16 mouse cellular contexts compared by ENCODE assay signal in the genomic region with DNA sequence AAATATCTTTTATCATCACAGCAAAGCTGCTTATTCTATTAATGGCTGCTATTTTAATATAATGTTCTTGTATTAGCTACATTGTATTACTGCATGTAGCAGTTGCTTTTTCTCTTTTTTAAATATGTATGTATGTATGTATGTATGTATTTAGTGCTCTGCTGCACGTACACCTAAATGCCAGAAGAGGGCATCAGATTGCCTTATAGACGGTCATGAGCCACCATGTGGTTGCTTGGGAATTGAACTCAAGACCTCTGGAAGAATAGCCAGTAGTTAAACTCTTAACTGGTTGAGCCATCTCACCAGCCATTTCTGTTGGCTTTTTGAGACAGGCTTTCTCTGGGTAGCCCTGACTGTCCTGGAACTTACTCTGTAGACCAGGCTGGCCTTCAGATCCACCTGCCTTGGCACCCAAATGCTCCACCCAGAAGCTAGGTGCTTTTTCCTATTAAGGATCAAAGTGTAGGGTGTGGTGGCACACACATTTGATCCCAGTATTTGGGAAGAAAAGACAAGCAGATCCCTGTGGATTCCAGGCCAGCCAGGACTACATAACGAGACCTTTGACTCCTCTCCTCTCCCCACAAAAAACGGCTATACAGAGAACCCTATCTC. TPM values are rescaled to one million over a fixed set of nuclear protein-coding genes. Genes with fewer than 3 reads are reported as not detected.
A peak's percentile ranks its signal among the peaks of the same experiment; 100 is the strongest.
DNase-seq lines count a peak whose midpoint lies in the region; ATAC-seq and TF ChIP-seq lines count a peak whose summit lies in the region.
"Had no signal": no experiment of that assay in that cellular context is flagged by ENCODE, and none has a peak within 500 bp of the region (broad histone marks: within the 10 kb centered on the region; RNA-seq: fewer than 3 reads in every experiment).

No protein-coding gene starts in this region.

- 74% methylated on average over 4 of the region's 4 CpGs for WGBS in embryonic facial prominence, embryonic 11.5 days
- 80% methylated on average over 4 of the region's 4 CpGs for WGBS in embryonic facial prominence, embryonic 10.5 days
- WGBS in liver, postnatal 0 days (ENCODE audit: insufficient replicate concordance), result 75% methylated on average over 4 of the region's 4 CpGs
- WGBS in liver, embryonic 11.5 days, result 78% methylated on average over 4 of the region's 4 CpGs

- TF ChIP-seq EP300 in liver, postnatal 0 days (IDR thresholded peaks at IDR 0.05; ENCODE audit: low read depth), result no peak

- no peak overlapping the region for H3K9ac ChIP-seq in embryonic facial prominence, embryonic 11.5 days (replicated peaks; ENCODE audit: low read length)
- H3K9ac ChIP-seq in liver, postnatal 0 days (replicated peaks), result no peak overlapping the region
- H3K9ac ChIP-seq in liver, embryonic 11.5 days (ENCODE audit: low read depth, low read length), result no peak overlapping the region
- no peak overlapping the region for H3K9ac ChIP-seq in ES-E14 (ENCODE audit: insufficient read depth, low read depth, low read length, poor library complexity, severe bottlenecking)
- H3K9ac ChIP-seq: neural tube, embryonic 13.5 days had no signal

- ATAC-seq in embryonic facial prominence, embryonic 11.5 days (replicated peaks; ENCODE audit: insufficient number of reproducible peaks, low FRiP score, low TSS enrichment, low read depth), result no peak
- no peak for ATAC-seq in liver, postnatal 0 days
- no peak for ATAC-seq in liver, embryonic 11.5 days (replicated peaks; ENCODE audit: low FRiP score)
- peak; percentile 28; the same call in 1 of the 2 replicates for ATAC-seq in megakaryocyte progenitor cell, adult 5-6 weeks (replicated peaks; ENCODE audit: poor library complexity)

- 0 out of 2 replicates have a peak, but pooled peaks cover 2% of the 10 kb centered on the region for H3K4me1 ChIP-seq in embryonic facial prominence, embryonic 11.5 days (ENCODE audit: control insufficient read depth, insufficient read depth, low read length)
- peaks cover 12% of the 10 kb centered on the region for H3K4me1 ChIP-seq in embryonic facial prominence, embryonic 10.5 days
- peaks cover 7% of the 10 kb centered on the region; the same call in 1 of the 2 replicates for H3K4me1 ChIP-seq in liver, postnatal 0 days (ENCODE audit: insufficient read depth)
- H3K4me1 ChIP-seq in liver, embryonic 11.5 days (replicated peaks; ENCODE audit: control insufficient read depth, insufficient read depth, low read length), result peaks cover 3% of the 10 kb centered on the region
- peaks cover 0 to 2% of the 10 kb centered on the region in 2 experiments; a peak in 2 of 4 replicates for H3K4me1 ChIP-seq in ES-E14 (ENCODE audit: control insufficient read depth in 2 of 2, insufficient read depth in 2 of 2, low read length in 2 of 2, poor library complexity in 1 of 2)

- peak; percentile 33 for DNase-seq in embryonic facial prominence, embryonic 11.5 days (ENCODE audit: low spot score)
- DNase-seq in embryonic facial prominence, embryonic 10.5 days (ENCODE audit: low spot score), result no peak
- DNase-seq in liver, postnatal 0 days, result no peak
- no peak for DNase-seq in liver, embryonic 11.5 days (ENCODE audit: low spot score)
- DNase-seq in ES-E14 (ENCODE audit: low read depth, low spot score), result peak; percentile 13
- DNase-seq in cerebellum, postnatal 25 days, result no peak
- no peak for DNase-seq in testis, postnatal 10 days (ENCODE audit: low spot score)
- DNase-seq: adrenal gland, postnatal 25 days; cerebellum, adult 9-10 months; gastrocnemius, postnatal 14 days; kidney, adult 9 months; right cerebral cortex, postnatal 4 days; thymus, adult 2 months had no signal

- H3K36me3 ChIP-seq in embryonic facial prominence, embryonic 11.5 days (replicated peaks; ENCODE audit: control insufficient read depth, insufficient read depth, low read depth, low read length), result peaks cover 4% of the 10 kb centered on the region
- H3K36me3 ChIP-seq in embryonic facial prominence, embryonic 10.5 days (replicated peaks), result peaks cover 53% of the 10 kb centered on the region
- peaks cover 31% of the 10 kb centered on the region for H3K36me3 ChIP-seq in liver, postnatal 0 days (replicated peaks; ENCODE audit: insufficient read depth, low read length)
- H3K36me3 ChIP-seq in liver, embryonic 11.5 days (ENCODE audit: control insufficient read depth, insufficient read depth, low read length), result peaks cover 36% of the 10 kb centered on the region
- H3K36me3 ChIP-seq in ES-E14 (ENCODE audit: control insufficient read depth, insufficient read depth, low read length, poor library complexity, severe bottlenecking), result peaks cover 27% of the 10 kb centered on the region

- no peak overlapping the region for H3K4me3 ChIP-seq in embryonic facial prominence, embryonic 11.5 days (ENCODE audit: low read depth, low read length)
- H3K4me3 ChIP-seq in embryonic facial prominence, embryonic 10.5 days, result no peak overlapping the region
- H3K4me3 ChIP-seq in liver, postnatal 0 days (ENCODE audit: low read depth, low read length), result no peak overlapping the region
- H3K4me3 ChIP-seq in liver, embryonic 11.5 days (ENCODE audit: low read depth, low read length), result no peak overlapping the region
- H3K4me3 ChIP-seq in ES-E14 (ENCODE audit: insufficient read depth in 1 of 2, low read depth in 1 of 2, low read length in 2 of 2, poor library complexity in 1 of 2, severe bottlenecking in 1 of 2), result no peak overlapping the region
- H3K4me3 ChIP-seq: megakaryocyte, embryonic 14.5 days; neural tube, embryonic 13.5 days had no signal

- in situ Hi-C loops in ES-E14 (cut with MboI; ENCODE audit: low sequenced_read_pairs in 2 of 2, unreplicated experiment in 2 of 2), result no loop called here

- no peaks in the 10 kb centered on the region for H3K27me3 ChIP-seq in embryonic facial prominence, embryonic 11.5 days (ENCODE audit: control insufficient read depth, insufficient read depth, low read length)
- H3K27me3 ChIP-seq in embryonic facial prominence, embryonic 10.5 days (replicated peaks; ENCODE audit: low read depth, poor library complexity, severe bottlenecking), result no peaks in the 10 kb centered on the region
- no peaks in the 10 kb centered on the region for H3K27me3 ChIP-seq in liver, postnatal 0 days (ENCODE audit: insufficient read depth, low read length)
- no peaks in the 10 kb centered on the region for H3K27me3 ChIP-seq in liver, embryonic 11.5 days (replicated peaks; ENCODE audit: control insufficient read depth, insufficient read depth, low read length)
- H3K27me3 ChIP-seq: megakaryocyte, embryonic 14.5 days; neural tube, embryonic 13.5 days had no signal

- TF ChIP-seq CTCF in liver, postnatal 0 days (IDR thresholded peaks at IDR 0.05; ENCODE audit: low read depth), result peak; percentile 73

- no peak overlapping the region for H3K4me2 ChIP-seq in embryonic facial prominence, embryonic 11.5 days (ENCODE audit: low read depth, low read length)
- no peak overlapping the region for H3K4me2 ChIP-seq in liver, postnatal 0 days (ENCODE audit: low read depth, low read length)
- no peak overlapping the region for H3K4me2 ChIP-seq in liver, embryonic 11.5 days
- H3K4me2 ChIP-seq: neural tube, embryonic 13.5 days had no signal

- H3K27ac ChIP-seq in embryonic facial prominence, embryonic 11.5 days (replicated peaks; ENCODE audit: low read depth, low read length), result no peak overlapping the region
- no peak overlapping the region for H3K27ac ChIP-seq in embryonic facial prominence, embryonic 10.5 days (replicated peaks)
- no peak overlapping the region for H3K27ac ChIP-seq in liver, postnatal 0 days (ENCODE audit: low read depth)
- no peak overlapping the region for H3K27ac ChIP-seq in liver, embryonic 11.5 days (ENCODE audit: low read depth, low read length)
- H3K27ac ChIP-seq in ES-E14 (ENCODE audit: insufficient read depth, low read depth, low read length, poor library complexity, severe bottlenecking), result no peak overlapping the region
- H3K27ac ChIP-seq: neural tube, embryonic 13.5 days had no signal

- H3K9me3 ChIP-seq in embryonic facial prominence, embryonic 11.5 days (replicated peaks; ENCODE audit: control insufficient read depth, low read length), result no peaks in the 10 kb centered on the region
- no peaks in the 10 kb centered on the region for H3K9me3 ChIP-seq in embryonic facial prominence, embryonic 10.5 days
- no peaks in the 10 kb centered on the region for H3K9me3 ChIP-seq in liver, postnatal 0 days (ENCODE audit: low read length)
- no peaks in the 10 kb centered on the region for H3K9me3 ChIP-seq in liver, embryonic 11.5 days (ENCODE audit: control insufficient read depth, low read length)
- H3K9me3 ChIP-seq in ES-E14 (ENCODE audit: control insufficient read depth, insufficient read depth, low read depth, low read length), result no peaks in the 10 kb centered on the region
- H3K9me3 ChIP-seq: megakaryocyte, embryonic 14.5 days; neural tube, embryonic 13.5 days had no signal

RNA-seq across cellular contexts. Expression of a gene that starts 4.7 kb away (rescaled TPM):
- polyA plus RNA-seq in embryonic facial prominence, embryonic 11.5 days (2014; fragmentation: Nextera tagmentation; extraction: Ambion mirVana), result 150 and 158 TPM in 2 replicates
- 125 and 127 TPM in 2 replicates for polyA plus RNA-seq in embryonic facial prominence, embryonic 10.5 days (2016; fragmentation: Nextera tagmentation; extraction: Ambion mirVana)
- polyA plus RNA-seq in liver, postnatal 0 days (2015; fragmentation: Nextera tagmentation; extraction: Ambion mirVana), result 29.4 and 29.9 TPM in 2 replicates
- 87.6 and 94.7 TPM in 2 replicates for polyA plus RNA-seq in liver, embryonic 11.5 days (2014; fragmentation: Nextera tagmentation; extraction: Ambion mirVana)
- total RNA-seq in ES-E14 (2012; rRNA removed), result 72.0 and 76.5 TPM in 2 replicates
- 52.1 and 54.2 TPM in 2 replicates for total RNA-seq in megakaryocyte progenitor cell, adult 5-6 weeks (2015)
- 31.5 and 40.7 TPM in 2 replicates for total RNA-seq in megakaryocyte progenitor cell, adult 5-6 weeks (2017)

RNA-seq across cellular contexts. Expression of a gene that starts 4.9 kb away (rescaled TPM):
- 68.2 and 81.7 TPM in 2 replicates for polyA plus RNA-seq in embryonic facial prominence, embryonic 11.5 days (2014; fragmentation: Nextera tagmentation; extraction: Ambion mirVana)
- polyA plus RNA-seq in embryonic facial prominence, embryonic 10.5 days (2016; fragmentation: Nextera tagmentation; extraction: Ambion mirVana), result 81.4 and 91.1 TPM in 2 replicates
- polyA plus RNA-seq in liver, postnatal 0 days (2015; fragmentation: Nextera tagmentation; extraction: Ambion mirVana), result 35.5 and 36.8 TPM in 2 replicates
- 93.2 and 98.1 TPM in 2 replicates for polyA plus RNA-seq in liver, embryonic 11.5 days (2014; fragmentation: Nextera tagmentation; extraction: Ambion mirVana)
- 74.5 and 76.8 TPM in 2 replicates for total RNA-seq in ES-E14 (2012; rRNA removed)
- 27.8 and 33.1 TPM in 2 replicates for total RNA-seq in megakaryocyte progenitor cell, adult 5-6 weeks (2015)
- total RNA-seq in megakaryocyte progenitor cell, adult 5-6 weeks (2017), result 36.7 and 41.9 TPM in 2 replicates

RNA-seq across cellular contexts. Expression of a gene that starts 8.4 kb away (rescaled TPM):
- 66.6 and 66.8 TPM in 2 replicates for polyA plus RNA-seq in embryonic facial prominence, embryonic 11.5 days (2014; fragmentation: Nextera tagmentation; extraction: Ambion mirVana)
- 123 and 124 TPM in 2 replicates for polyA plus RNA-seq in embryonic facial prominence, embryonic 10.5 days (2016; fragmentation: Nextera tagmentation; extraction: Ambion mirVana)
- 15.0 and 16.8 TPM in 2 replicates for polyA plus RNA-seq in liver, postnatal 0 days (2015; fragmentation: Nextera tagmentation; extraction: Ambion mirVana)
- polyA plus RNA-seq in liver, embryonic 11.5 days (2014; fragmentation: Nextera tagmentation; extraction: Ambion mirVana), result 77.2 and 79.5 TPM in 2 replicates
- 73.8 and 83.8 TPM in 2 replicates for total RNA-seq in ES-E14 (2012; rRNA removed)
- 72.1 and 83.7 TPM in 2 replicates for total RNA-seq in megakaryocyte progenitor cell, adult 5-6 weeks (2015)
- total RNA-seq in megakaryocyte progenitor cell, adult 5-6 weeks (2017), result 46.9 and 63.5 TPM in 2 replicates

RNA-seq across cellular contexts. Expression of a gene that starts 8.6 kb away (rescaled TPM):
- 1.2 and 1.3 TPM in 2 replicates for polyA plus RNA-seq in embryonic facial prominence, embryonic 11.5 days (2014; fragmentation: Nextera tagmentation; extraction: Ambion mirVana)
- 1.5 TPM in 2 replicates for polyA plus RNA-seq in embryonic facial prominence, embryonic 10.5 days (2016; fragmentation: Nextera tagmentation; extraction: Ambion mirVana)
- polyA plus RNA-seq in liver, postnatal 0 days (2015; fragmentation: Nextera tagmentation; extraction: Ambion mirVana), result 0.21 and 0.59 TPM in 2 replicates
- polyA plus RNA-seq in liver, embryonic 11.5 days (2014; fragmentation: Nextera tagmentation; extraction: Ambion mirVana), result 0.64 and 1.5 TPM in 2 replicates
- total RNA-seq in ES-E14 (2012; rRNA removed), result 3.1 and 6.3 TPM in 2 replicates
- 0.35 and 0.59 TPM in 2 replicates for total RNA-seq in megakaryocyte progenitor cell, adult 5-6 weeks (2015)
- 0.10 TPM in 1 of 2 replicates, not detected in the other for total RNA-seq in megakaryocyte progenitor cell, adult 5-6 weeks (2017)

RNA-seq across cellular contexts. Expression of a gene that starts 13.8 kb away (rescaled TPM):
- polyA plus RNA-seq in embryonic facial prominence, embryonic 11.5 days (2014; fragmentation: Nextera tagmentation; extraction: Ambion mirVana), result 4.0 and 5.0 TPM in 2 replicates
- polyA plus RNA-seq in embryonic facial prominence, embryonic 10.5 days (2016; fragmentation: Nextera tagmentation; extraction: Ambion mirVana), result 11.4 and 12.3 TPM in 2 replicates
- polyA plus RNA-seq in liver, postnatal 0 days (2015; fragmentation: Nextera tagmentation; extraction: Ambion mirVana), result 2.9 TPM in 2 replicates
- 4.7 and 6.2 TPM in 2 replicates for polyA plus RNA-seq in liver, embryonic 11.5 days (2014; fragmentation: Nextera tagmentation; extraction: Ambion mirVana)
- total RNA-seq in ES-E14 (2012; rRNA removed), result 15.2 and 18.5 TPM in 2 replicates
- total RNA-seq in megakaryocyte progenitor cell, adult 5-6 weeks (2015), result 7.1 and 7.3 TPM in 2 replicates
- 4.3 and 4.5 TPM in 2 replicates for total RNA-seq in megakaryocyte progenitor cell, adult 5-6 weeks (2017)

Comparison
In these comparisons a context has a peak if more than half of its experiments do, and no peak if none do; other contexts are left out.
1. DNase-seq: peak in embryonic facial prominence, embryonic 11.5 days (single experiment) and ES-E14 (single experiment); none in embryonic facial prominence, embryonic 10.5 days (single experiment), liver, postnatal 0 days (single experiment), liver, embryonic 11.5 days (single experiment), cerebellum, postnatal 25 days (0 of 2) and testis, postnatal 10 days (single experiment).